Mouse (Mus musculus): Measurements from ENCODE around the gene Slc38a6. TPM values are rescaled to one million over a fixed set of nuclear protein-coding genes. Genes with fewer than 3 reads are reported as not detected.

Gene Slc38a6
- polyA plus RNA-seq, 1 experiment = 7.8 TPM

GRCm38 (mm10) chr12:73350982-73351381 lies 64.4 kb downstream of the Slc38a6 start:
- Histone ChIP-seq H3K79me2 (ENCODE audit: control insufficient read depth, insufficient read depth) (no peaks in the 10 kb centered on the region), H3K27me3 (ENCODE audit: control insufficient read depth, insufficient read depth, insufficient read length) (no peaks in the 10 kb centered on the region), H3K4me2 (ENCODE audit: low read depth) (no peak overlapping the region), H3K4me3 (no peak overlapping the region), H3K36me3 (ENCODE audit: control insufficient read depth, insufficient read depth) (peaks cover 16% of the 10 kb centered on the region), H3ac (ENCODE audit: control insufficient read depth, insufficient read length) (no peak overlapping the region)
- TF ChIP-seq POLR2A (IDR thresholded peaks at IDR 0.05; ENCODE audit: insufficient read length, low read depth) = no peak
- no peak for TF ChIP-seq E2F4 (IDR thresholded peaks at IDR 0.05; ENCODE audit: insufficient read depth)
- TF ChIP-seq POLR2AphosphoS2 (IDR thresholded peaks at IDR 0.05; ENCODE audit: insufficient read length, low read depth) = no peak
- TF ChIP-seq REST (IDR thresholded peaks at IDR 0.05; ENCODE audit: insufficient read depth, insufficient read length) = no peak
- no peak for TF ChIP-seq CEBPB (IDR thresholded peaks at IDR 0.05; ENCODE audit: insufficient read depth, poor library complexity, severe bottlenecking)
- no peak for TF ChIP-seq MYOG (IDR thresholded peaks at IDR 0.05; ENCODE audit: control insufficient read depth in 1 of 3, insufficient read depth in 1 of 3, insufficient read length in 2 of 3, low read depth in 2 of 3)
- no peak for TF ChIP-seq MAX (IDR thresholded peaks at IDR 0.05; ENCODE audit: low read depth)
- no peak for TF ChIP-seq TCF3 (IDR thresholded peaks at IDR 0.05; ENCODE audit: insufficient read length, low read depth)
- no peak for TF ChIP-seq SRF (IDR thresholded peaks at IDR 0.05; ENCODE audit: control insufficient read depth, insufficient read length, low read depth)
- TF ChIP-seq TCF12 (IDR thresholded peaks at IDR 0.05; ENCODE audit: insufficient read depth, poor library complexity, severe bottlenecking) = no peak
- no peak for TF ChIP-seq MYOD1 (IDR thresholded peaks at IDR 0.05; ENCODE audit: control insufficient read depth in 1 of 3, insufficient read length in 2 of 3, low read depth in 2 of 3)
- TF ChIP-seq USF1 (IDR thresholded peaks at IDR 0.05; ENCODE audit: low read depth) = no peak

GRCm38 (mm10) chr12:73351746-73352145 lies 65.2 kb downstream of the Slc38a6 start:
- TF ChIP-seq POLR2AphosphoS2 (IDR thresholded peaks at IDR 0.05; ENCODE audit: insufficient read length, low read depth) = no peak
- TF ChIP-seq CEBPB (IDR thresholded peaks at IDR 0.05; ENCODE audit: insufficient read depth, poor library complexity, severe bottlenecking) = no peak
- TF ChIP-seq SRF (IDR thresholded peaks at IDR 0.05; ENCODE audit: control insufficient read depth, insufficient read length, low read depth) = no peak
- TF ChIP-seq USF1 (IDR thresholded peaks at IDR 0.05; ENCODE audit: low read depth) = no peak
- TF ChIP-seq POLR2A (IDR thresholded peaks at IDR 0.05; ENCODE audit: insufficient read length, low read depth) = no peak
- no peak for TF ChIP-seq E2F4 (IDR thresholded peaks at IDR 0.05; ENCODE audit: insufficient read depth)
- no peak for TF ChIP-seq MAX (IDR thresholded peaks at IDR 0.05; ENCODE audit: low read depth)
- no peak for TF ChIP-seq TCF3 (IDR thresholded peaks at IDR 0.05; ENCODE audit: insufficient read length, low read depth)
- TF ChIP-seq TCF12 (IDR thresholded peaks at IDR 0.05; ENCODE audit: insufficient read depth, poor library complexity, severe bottlenecking) = no peak
- TF ChIP-seq REST (IDR thresholded peaks at IDR 0.05; ENCODE audit: insufficient read depth, insufficient read length) = no peak
- no peak for TF ChIP-seq MYOD1 (IDR thresholded peaks at IDR 0.05; ENCODE audit: control insufficient read depth in 1 of 3, insufficient read length in 2 of 3, low read depth in 2 of 3)
- TF ChIP-seq MYOG (IDR thresholded peaks at IDR 0.05; ENCODE audit: control insufficient read depth in 1 of 3, insufficient read depth in 1 of 3, insufficient read length in 2 of 3, low read depth in 2 of 3) = no peak
- peaks cover 8% of the 10 kb centered on the region for H3K36me3 ChIP-seq (ENCODE audit: control insufficient read depth, insufficient read depth)
- H3K27me3 ChIP-seq (ENCODE audit: control insufficient read depth, insufficient read depth, insufficient read length) = no peaks in the 10 kb centered on the region
- no peak overlapping the region for H3K4me2 ChIP-seq (ENCODE audit: low read depth)
- no peak overlapping the region for H3ac ChIP-seq (ENCODE audit: control insufficient read depth, insufficient read length)
- no peaks in the 10 kb centered on the region for H3K79me2 ChIP-seq (ENCODE audit: control insufficient read depth, insufficient read depth)
- H3K4me3 ChIP-seq = no peak overlapping the region

- Histone ChIP-seq H3ac (ENCODE audit: control insufficient read depth, insufficient read length) (no peak overlapping the region), H3K36me3 (ENCODE audit: control insufficient read depth, insufficient read depth) (peaks cover 9% of the 10 kb centered on the region), H3K4me3 (no peak overlapping the region), H3K4me2 (ENCODE audit: low read depth) (no peak overlapping the region), H3K79me2 (ENCODE audit: control insufficient read depth, insufficient read depth) (no peaks in the 10 kb centered on the region), H3K27me3 (ENCODE audit: control insufficient read depth, insufficient read depth, insufficient read length) (no peaks in the 10 kb centered on the region)
- peak in 1 of 3 experiments; percentile 48 for TF ChIP-seq MYOG (IDR thresholded peaks at IDR 0.05; ENCODE audit: control insufficient read depth in 1 of 3, insufficient read depth in 1 of 3, insufficient read length in 2 of 3, low read depth in 2 of 3)
- TF ChIP-seq USF1 (IDR thresholded peaks at IDR 0.05; ENCODE audit: low read depth) = no peak
- no peak for TF ChIP-seq TCF12 (IDR thresholded peaks at IDR 0.05; ENCODE audit: insufficient read depth, poor library complexity, severe bottlenecking)
- TF ChIP-seq CEBPB (IDR thresholded peaks at IDR 0.05; ENCODE audit: insufficient read depth, poor library complexity, severe bottlenecking) = no peak
- no peak for TF ChIP-seq REST (IDR thresholded peaks at IDR 0.05; ENCODE audit: insufficient read depth, insufficient read length)
- TF ChIP-seq POLR2AphosphoS2 (IDR thresholded peaks at IDR 0.05; ENCODE audit: insufficient read length, low read depth) = no peak
- no peak for TF ChIP-seq MYOD1 (IDR thresholded peaks at IDR 0.05; ENCODE audit: control insufficient read depth in 1 of 3, insufficient read length in 2 of 3, low read depth in 2 of 3)
Observed at GRCm38 (mm10) chr12:73353362-73353761, 66.8 kb downstream of the Slc38a6 start.

GRCm38 (mm10) chr12:73354521-73354920 lies 67.9 kb downstream of the Slc38a6 start:
- Histone ChIP-seq H3K4me2 (ENCODE audit: low read depth) (no peak overlapping the region), H3K36me3 (ENCODE audit: control insufficient read depth, insufficient read depth) (peaks cover 6% of the 10 kb centered on the region), H3ac (ENCODE audit: control insufficient read depth, insufficient read length) (no peak overlapping the region), H3K4me3 (no peak overlapping the region), H3K27me3 (ENCODE audit: control insufficient read depth, insufficient read depth, insufficient read length) (no peaks in the 10 kb centered on the region), H3K79me2 (ENCODE audit: control insufficient read depth, insufficient read depth) (no peaks in the 10 kb centered on the region)
- TF ChIP-seq POLR2AphosphoS2 (IDR thresholded peaks at IDR 0.05; ENCODE audit: insufficient read length, low read depth) = no peak
- TF ChIP-seq TCF12 (IDR thresholded peaks at IDR 0.05; ENCODE audit: insufficient read depth, poor library complexity, severe bottlenecking) = no peak
- no peak for TF ChIP-seq SRF (IDR thresholded peaks at IDR 0.05; ENCODE audit: control insufficient read depth, insufficient read length, low read depth)
- no peak for TF ChIP-seq MYOD1 (IDR thresholded peaks at IDR 0.05; ENCODE audit: control insufficient read depth in 1 of 3, insufficient read length in 2 of 3, low read depth in 2 of 3)
- TF ChIP-seq E2F4 (IDR thresholded peaks at IDR 0.05; ENCODE audit: insufficient read depth) = no peak
- TF ChIP-seq MYOG (IDR thresholded peaks at IDR 0.05; ENCODE audit: control insufficient read depth in 1 of 3, insufficient read depth in 1 of 3, insufficient read length in 2 of 3, low read depth in 2 of 3) = no peak
